Mouse (Mus musculus) CH12.LX (cell line): ENCODE results near the gene Notum. TPM values are rescaled to one million over a fixed set of nuclear protein-coding genes. Genes with fewer than 3 reads are reported as not detected.

Source experiments
- DNase-seq: peaks from one replicate; pipeline ENCODE4 v3.0.0-alpha.2; 2013; ENCODE audit errors: extremely low read depth
- H3K27ac ChIP-seq: 2 replicates; pipeline ENCODE4 v1.5.1; 2012; ENCODE audit warnings: low read depth, mild to moderate bottlenecking, control low read depth, moderate library complexity; ENCODE audit not compliant: insufficient read depth
- H3K27me3 ChIP-seq: replicated peaks from 2 replicates; pipeline ENCODE3; 2012; ENCODE audit warnings: inconsistent platforms
- H3K36me3 ChIP-seq, 2 experiments: replicated peaks in 1 of 2; 2 replicates each; pipeline versions ENCODE3 to v1.6.1; 2012; ENCODE audit warnings: inconsistent platforms in 1 of 2, low read length in 1 of 2, mild to moderate bottlenecking in 1 of 2, mixed read lengths in 1 of 2, moderate library complexity in 1 of 2; ENCODE audit not compliant: control insufficient read depth in 1 of 2, insufficient read depth in 1 of 2
- H3K4me1 ChIP-seq, 2 experiments: 2 replicates each; pipeline ENCODE4 v1.6.1; 2012; ENCODE audit warnings: inconsistent platforms in 1 of 2, moderate library complexity in 1 of 2; ENCODE audit not compliant: insufficient read depth in 2 of 2, control insufficient read depth in 1 of 2
- H3K4me2 ChIP-seq: 2 replicates; pipeline ENCODE4 v1.6.1; 2012; ENCODE audit warnings: low read depth, mild to moderate bottlenecking, control low read depth; ENCODE audit not compliant: poor library complexity, insufficient read depth, severe bottlenecking
- H3K4me3 ChIP-seq, 3 experiments: fragments of 150-350 bp in 1 of 3; sonication (generic) in 1 of 3; replicated peaks in 1 of 3; 2 replicates each; pipeline versions ENCODE3 to v1.5.1; 2011 to 2012; ENCODE audit warnings: low read depth in 2 of 3, low read length in 2 of 3, mild to moderate bottlenecking in 2 of 3, moderate library complexity in 2 of 3, control low read depth in 1 of 3, improper control_type of control experiment in 1 of 3, inconsistent platforms in 1 of 3, mixed read lengths in 1 of 3; ENCODE audit not compliant: poor library complexity in 1 of 3
- H3K79me2 ChIP-seq: replicated peaks from 2 replicates; pipeline ENCODE4 v1.6.1; 2012; ENCODE audit warnings: mild to moderate bottlenecking, moderate library complexity; ENCODE audit not compliant: control insufficient read depth, poor library complexity, insufficient read depth, severe bottlenecking; ENCODE audit errors: extremely low read depth
- H3K9ac ChIP-seq: 2 replicates; pipeline ENCODE4 v1.6.1; 2012; ENCODE audit warnings: low read depth, mild to moderate bottlenecking, control low read depth, moderate library complexity; ENCODE audit not compliant: insufficient read depth
- H3K9me3 ChIP-seq: replicated peaks from 2 replicates; pipeline ENCODE3; 2012; ENCODE audit warnings: low read length, inconsistent platforms, mixed read lengths
- ELF1 ChIP-seq: IDR thresholded peaks from 2 replicates; pipeline ENCODE4 v1.6.1; 2014; ENCODE audit warnings: low read depth, mild to moderate bottlenecking, inconsistent platforms, low read length, improper control_type of control experiment
- EP300 ChIP-seq: IDR thresholded peaks from 2 replicates; pipeline ENCODE4 v1.6.1; 2011; ENCODE audit warnings: low read length, improper control_type of control experiment
- IRF4 ChIP-seq: IDR thresholded peaks from 2 replicates; pipeline ENCODE4 v1.6.1; 2014; ENCODE audit warnings: low read depth, mild to moderate bottlenecking, inconsistent platforms, low read length, improper control_type of control experiment
- JUND ChIP-seq: conservative IDR thresholded peaks from 2 replicates; pipeline ENCODE4 v1.6.1; 2011; ENCODE audit warnings: low read depth, low read length, improper control_type of control experiment
- MAFK ChIP-seq: IDR thresholded peaks from 2 replicates; pipeline ENCODE4 v1.6.1; 2011; ENCODE audit warnings: low read length, improper control_type of control experiment; ENCODE audit not compliant: insufficient replicate concordance
- MAX ChIP-seq: IDR thresholded peaks from 2 replicates; pipeline ENCODE4 v1.6.1; 2011; ENCODE audit warnings: low read length, improper control_type of control experiment
- MXI1 ChIP-seq: IDR thresholded peaks from 2 replicates; pipeline ENCODE4 v1.6.1; 2011; ENCODE audit warnings: mild to moderate bottlenecking, low read depth, low read length, improper control_type of control experiment
- MYC ChIP-seq: IDR thresholded peaks from 2 replicates; pipeline ENCODE4 v1.6.1; 2011; ENCODE audit warnings: low read depth, mild to moderate bottlenecking, improper control_type of control experiment, low read length
- NELFE ChIP-seq: IDR thresholded peaks from 2 replicates; pipeline ENCODE4 v1.6.1; 2011; ENCODE audit warnings: low read depth, low read length, improper control_type of control experiment
- NRF1 ChIP-seq: IDR thresholded peaks from 2 replicates; pipeline ENCODE4 v1.6.1; 2014; ENCODE audit warnings: low read depth, mild to moderate bottlenecking, inconsistent platforms, low read length, improper control_type of control experiment, moderate library complexity
- RCOR1 ChIP-seq: conservative IDR thresholded peaks from 2 replicates; pipeline ENCODE4 v1.6.1; 2012; ENCODE audit warnings: low read depth, mild to moderate bottlenecking, inconsistent platforms, low read length, improper control_type of control experiment
- SIN3A ChIP-seq: IDR thresholded peaks from 2 replicates; pipeline ENCODE4 v1.6.1; 2012; ENCODE audit warnings: low read length, improper control_type of control experiment, inconsistent platforms
- UBTF ChIP-seq: IDR thresholded peaks from 2 replicates; pipeline ENCODE4 v1.6.1; 2012; ENCODE audit warnings: low read depth, mild to moderate bottlenecking, inconsistent platforms, low read length, improper control_type of control experiment, moderate library complexity
- dilution Hi-C: fragments of 300-500 bp; cut with MboI; formaldehyde crosslinking; loops from 2 replicates; pipeline ENCODE4 v1.14.3; 2020; ENCODE audit warnings: low sequenced_read_pairs; ENCODE audit not compliant: extremely low pct_unique_long_range_greater_than_20kb, extremely low pct_ligation_motif_present
- in situ Hi-C: fragments of 300-500 bp; cut with MboI; formaldehyde crosslinking; loops from 3 replicates; pipeline ENCODE4 v1.14.3; 2019; ENCODE audit warnings: low sequenced_read_pairs, low pct_ligation_motif_present, low pct_unique_long_range_greater_than_20kb, mixed read lengths
- polyA plus RNA-seq: library from polyadenylated mRNA; unstranded; fragments of >175 nt; gene quantifications from 2 replicates; pipeline ENCODE4 v1.2.1, GENCODE M21; 2012; ENCODE audit warnings: low read depth; ENCODE audit not compliant: insufficient read length
- total RNA-seq, 2 experiments: library from RNA; depleted of rRNA; stranded (reverse); fragments of 300-350 nt in 1 of 2; fragments of >200 nt in 1 of 2; gene quantifications; 2 replicates each; pipeline ENCODE4 v1.2.3; 2012 to 2014

Gene Notum
- total and polyA plus RNA-seq, 3 experiments = not detected

DNA sequence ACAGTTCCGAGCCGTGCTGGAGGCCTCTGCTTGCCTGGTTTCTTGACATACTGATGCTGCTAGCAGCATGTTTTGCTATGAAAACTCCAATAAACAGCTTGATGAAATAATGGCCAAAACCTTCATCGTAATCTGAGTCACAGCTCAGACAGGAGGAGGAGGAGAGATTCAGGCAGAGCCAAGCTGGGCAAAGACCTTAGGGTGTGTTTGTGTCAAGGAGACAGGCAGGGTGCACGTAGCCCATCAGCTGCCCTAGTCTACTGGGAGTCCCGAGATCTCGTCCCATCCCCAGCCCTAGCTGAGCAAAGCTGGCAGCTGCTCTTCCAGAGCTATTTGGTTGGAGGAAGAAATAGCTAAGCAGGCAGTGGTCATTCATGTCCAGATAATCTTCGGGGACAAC, 55.3 kb downstream of the Notum start:
- TF ChIP-seq IRF4 = no peak
- no peak for TF ChIP-seq RCOR1
- TF ChIP-seq ELF1 = no peak
- no peak for TF ChIP-seq MYC
- TF ChIP-seq SIN3A = no peak
- TF ChIP-seq EP300 = no peak
- no peak for TF ChIP-seq MXI1
- TF ChIP-seq MAFK = no peak
- no peak for TF ChIP-seq MAX
- TF ChIP-seq NRF1 = no peak
- no peak for TF ChIP-seq UBTF
- TF ChIP-seq JUND = no peak
- TF ChIP-seq NELFE = no peak
- TF ChIP-seq, all 38 proteins: peak for 0
- no peaks in the 10 kb centered on the region for H3K9me3 ChIP-seq
- no peak overlapping the region for H3K9ac ChIP-seq
- H3K4me1 ChIP-seq = peaks cover 0 to 10% of the 10 kb centered on the region in 2 experiments; a peak in 2 of 4 replicates
- DNase-seq = no peak
- H3K4me2 ChIP-seq = no peak overlapping the region
- in situ Hi-C loops (no loop called here), dilution Hi-C loops (no loop called here)
- no peaks in the 10 kb centered on the region for H3K79me2 ChIP-seq
- H3K27me3 ChIP-seq = no peaks in the 10 kb centered on the region
- peaks cover 63 to 95% of the 10 kb centered on the region in 2 experiments for H3K36me3 ChIP-seq
- no peak overlapping the region for H3K4me3 ChIP-seq
- no peak overlapping the region for H3K27ac ChIP-seq

Other genes starting within 250 kb of the Notum start
Only the 20 nearest of the 32 such genes appear.
- gene Mcrip1, start 111.4 kb downstream of the Notum start, total RNA-seq (2012; rRNA removed) = 25.8 and 39.6 TPM in 2 replicates
- gene Mcrip1, start 111.4 kb downstream of the Notum start, total RNA-seq (2014; rRNA removed) = 37.6 and 46.2 TPM in 2 replicates
- 60.2 and 66.5 TPM in 2 replicates for gene Mcrip1, start 111.4 kb downstream of the Notum start, polyA plus RNA-seq
- not detected in 2 replicates for gene Ppp1r27, start 110.0 kb downstream of the Notum start, total RNA-seq (2012; rRNA removed)
- gene Ppp1r27, start 110.0 kb downstream of the Notum start, total RNA-seq (2014; rRNA removed) = not detected in 2 replicates
- not detected in 2 replicates for gene Ppp1r27, start 110.0 kb downstream of the Notum start, polyA plus RNA-seq
- 531 and 594 TPM in 2 replicates for gene P4hb, start 87.9 kb downstream of the Notum start, total RNA-seq (2012; rRNA removed)
- 453 and 486 TPM in 2 replicates for gene P4hb, start 87.9 kb downstream of the Notum start, total RNA-seq (2014; rRNA removed)
- gene P4hb, start 87.9 kb downstream of the Notum start, polyA plus RNA-seq = 644 and 662 TPM in 2 replicates
- gene Arhgdia, start 79.6 kb downstream of the Notum start, total RNA-seq (2012; rRNA removed) = 417 and 467 TPM in 2 replicates
- 126 and 172 TPM in 2 replicates for gene Arhgdia, start 79.6 kb downstream of the Notum start, total RNA-seq (2014; rRNA removed)
- 957 and 958 TPM in 2 replicates for gene Arhgdia, start 79.6 kb downstream of the Notum start, polyA plus RNA-seq
- 582 and 793 TPM in 2 replicates for gene Alyref, start 62.8 kb downstream of the Notum start, total RNA-seq (2012; rRNA removed)
- 358 and 361 TPM in 2 replicates for gene Alyref, start 62.8 kb downstream of the Notum start, total RNA-seq (2014; rRNA removed)
- 444 and 451 TPM in 2 replicates for gene Alyref, start 62.8 kb downstream of the Notum start, polyA plus RNA-seq
- gene Anapc11, start 62.8 kb downstream of the Notum start, total RNA-seq (2012; rRNA removed) = 108 and 114 TPM in 2 replicates
- gene Anapc11, start 62.8 kb downstream of the Notum start, total RNA-seq (2014; rRNA removed) = 51.7 and 57.0 TPM in 2 replicates
- gene Anapc11, start 62.8 kb downstream of the Notum start, polyA plus RNA-seq = 142 and 145 TPM in 2 replicates
- 0.55 TPM in 1 of 2 replicates, not detected in the other for gene Npb, start 52.7 kb downstream of the Notum start, total RNA-seq (2012; rRNA removed)
- not detected in 2 replicates for gene Npb, start 52.7 kb downstream of the Notum start, total RNA-seq (2014; rRNA removed)
- gene Npb, start 52.7 kb downstream of the Notum start, polyA plus RNA-seq = 1.0 and 1.3 TPM in 2 replicates
- gene Pcyt2, start 43.2 kb downstream of the Notum start, total RNA-seq (2012; rRNA removed) = 166 and 175 TPM in 2 replicates
- gene Pcyt2, start 43.2 kb downstream of the Notum start, total RNA-seq (2014; rRNA removed) = 149 and 154 TPM in 2 replicates
- gene Pcyt2, start 43.2 kb downstream of the Notum start, polyA plus RNA-seq = 155 and 158 TPM in 2 replicates
- gene Sirt7, start 35.9 kb downstream of the Notum start, total RNA-seq (2012; rRNA removed) = 75.2 and 87.1 TPM in 2 replicates
- gene Sirt7, start 35.9 kb downstream of the Notum start, total RNA-seq (2014; rRNA removed) = 71.7 and 74.4 TPM in 2 replicates
- gene Sirt7, start 35.9 kb downstream of the Notum start, polyA plus RNA-seq = 84.4 and 91.3 TPM in 2 replicates
- gene Mafg, start 27.6 kb downstream of the Notum start, total RNA-seq (2012; rRNA removed) = 26.4 and 29.3 TPM in 2 replicates
- 14.6 and 17.0 TPM in 2 replicates for gene Mafg, start 27.6 kb downstream of the Notum start, total RNA-seq (2014; rRNA removed)
- 62.1 and 63.7 TPM in 2 replicates for gene Mafg, start 27.6 kb downstream of the Notum start, polyA plus RNA-seq
- 26.2 and 75.3 TPM in 2 replicates for gene Pycr1, start 17.4 kb downstream of the Notum start, total RNA-seq (2012; rRNA removed)
- gene Pycr1, start 17.4 kb downstream of the Notum start, total RNA-seq (2014; rRNA removed) = 18.3 and 21.0 TPM in 2 replicates
- gene Pycr1, start 17.4 kb downstream of the Notum start, polyA plus RNA-seq = 27.2 and 32.3 TPM in 2 replicates
- 0.68 and 0.88 TPM in 2 replicates for gene Myadml2, start 13.0 kb downstream of the Notum start, total RNA-seq (2012; rRNA removed)
- not detected in 2 replicates for gene Myadml2, start 13.0 kb downstream of the Notum start, total RNA-seq (2014; rRNA removed)
- not detected in 2 replicates for gene Myadml2, start 13.0 kb downstream of the Notum start, polyA plus RNA-seq
- 34.1 and 37.7 TPM in 2 replicates for gene Aspscr1, start 11.8 kb upstream of the Notum start, total RNA-seq (2012; rRNA removed)
- 24.9 and 27.3 TPM in 2 replicates for gene Aspscr1, start 11.8 kb upstream of the Notum start, total RNA-seq (2014; rRNA removed)
- 62.4 and 69.9 TPM in 2 replicates for gene Aspscr1, start 11.8 kb upstream of the Notum start, polyA plus RNA-seq
- gene Cenpx, start 52.6 kb upstream of the Notum start, total RNA-seq (2012; rRNA removed) = 101 and 103 TPM in 2 replicates
- gene Cenpx, start 52.6 kb upstream of the Notum start, total RNA-seq (2014; rRNA removed) = 72.3 and 76.5 TPM in 2 replicates
- 122 and 131 TPM in 2 replicates for gene Cenpx, start 52.6 kb upstream of the Notum start, polyA plus RNA-seq
- 31.3 and 35.6 TPM in 2 replicates for gene Lrrc45, start 52.8 kb upstream of the Notum start, total RNA-seq (2012; rRNA removed)
- gene Lrrc45, start 52.8 kb upstream of the Notum start, total RNA-seq (2014; rRNA removed) = 11.7 and 12.9 TPM in 2 replicates
- gene Lrrc45, start 52.8 kb upstream of the Notum start, polyA plus RNA-seq = 20.3 and 23.8 TPM in 2 replicates
- gene Rac3, start 60.3 kb upstream of the Notum start, total RNA-seq (2012; rRNA removed) = 8.9 and 9.9 TPM in 2 replicates
- 2.9 and 3.4 TPM in 2 replicates for gene Rac3, start 60.3 kb upstream of the Notum start, total RNA-seq (2014; rRNA removed)
- 5.5 and 8.3 TPM in 2 replicates for gene Rac3, start 60.3 kb upstream of the Notum start, polyA plus RNA-seq
- gene Dcxr, start 66.1 kb upstream of the Notum start, total RNA-seq (2012; rRNA removed) = 49.4 and 74.7 TPM in 2 replicates
- 24.1 and 24.8 TPM in 2 replicates for gene Dcxr, start 66.1 kb upstream of the Notum start, total RNA-seq (2014; rRNA removed)
- 23.3 and 23.5 TPM in 2 replicates for gene Dcxr, start 66.1 kb upstream of the Notum start, polyA plus RNA-seq
- gene Cbr2, start 70.9 kb upstream of the Notum start, total RNA-seq (2012; rRNA removed) = 0.21 and 0.25 TPM in 2 replicates
- not detected in 2 replicates for gene Cbr2, start 70.9 kb upstream of the Notum start, total RNA-seq (2014; rRNA removed)
- not detected in 2 replicates for gene Cbr2, start 70.9 kb upstream of the Notum start, polyA plus RNA-seq
- 167 and 203 TPM in 2 replicates for gene Hmga1b, start 101.6 kb upstream of the Notum start, total RNA-seq (2012; rRNA removed)
- 105 and 126 TPM in 2 replicates for gene Hmga1b, start 101.6 kb upstream of the Notum start, total RNA-seq (2014; rRNA removed)
- gene Hmga1b, start 101.6 kb upstream of the Notum start, polyA plus RNA-seq = 368 and 414 TPM in 2 replicates
- gene Rfng, start 123.0 kb upstream of the Notum start, total RNA-seq (2012; rRNA removed) = 10.0 and 10.4 TPM in 2 replicates
- gene Rfng, start 123.0 kb upstream of the Notum start, total RNA-seq (2014; rRNA removed) = 3.8 and 4.3 TPM in 2 replicates
- gene Rfng, start 123.0 kb upstream of the Notum start, polyA plus RNA-seq = 14.2 and 17.6 TPM in 2 replicates